Mouse (Mus musculus): ENCODE results near the gene Ulk3. TPM values are rescaled to one million over a fixed set of nuclear protein-coding genes. Genes with fewer than 3 reads are reported as not detected.

The Ulk3 gene
- total and polyA plus RNA-seq, 3 experiments, result 5.0 to 11.9 TPM; not detected in 1

GRCm38 (mm10) chr9:57560861-57561710 lies 28.2 kb upstream of the Ulk3 start, which contains the start of gene Scamp2:
TSS of gene Scamp2 (plus strand) at chr9:57560943.
- peaks cover 2 to 28% of the 10 kb centered on the region in 2 experiments for H3K4me1 ChIP-seq (ENCODE audit: control insufficient read depth in 1 of 2, insufficient read depth in 2 of 2, low read length in 2 of 2)
- DNase-seq (ENCODE audit: low read depth, low spot score), result peak; percentile 97
- H3K79me2 ChIP-seq (ENCODE audit: control insufficient read depth, insufficient read depth, low read length, poor library complexity), result peaks cover 24% of the 10 kb centered on the region
- H3K4me3 ChIP-seq (ENCODE audit: control insufficient read depth in 1 of 2, insufficient read depth in 1 of 2, low read depth in 2 of 2, low read length in 2 of 2), result peak within 1 kb of the TSS; percentile 97 to 99
- peak within 1 kb of the TSS; percentile 89 for H3K27ac ChIP-seq (ENCODE audit: control insufficient read depth, low read depth, low read length)
- no peaks in the 10 kb centered on the region for H3K27me3 ChIP-seq (ENCODE audit: control insufficient read depth in 1 of 2, insufficient read depth in 2 of 2, low read length in 2 of 2)
- peak within 1 kb of the TSS; percentile 98 for H3K9ac ChIP-seq (ENCODE audit: control insufficient read depth, low read depth, low read length, poor library complexity, severe bottlenecking)
- peaks cover 2 to 22% of the 10 kb centered on the region in 2 experiments for H3K36me3 ChIP-seq (ENCODE audit: control insufficient read depth in 1 of 2, insufficient read depth in 2 of 2, low read length in 2 of 2)
- no peaks in the 10 kb centered on the region for H3K9me3 ChIP-seq (replicated peaks; ENCODE audit: insufficient read depth, low read length)
- TF ChIP-seq TCF12 (IDR thresholded peaks at IDR 0.05; ENCODE audit: low read depth, low read length) (peak; percentile 10; the same call in 1 of the 2 replicates), RCOR1 (IDR thresholded peaks at IDR 0.05; ENCODE audit: low read depth, low read length) (no peak), MEF2A (IDR thresholded peaks at IDR 0.05; ENCODE audit: extremely low read depth, insufficient replicate concordance, low read depth, low read length, poor library complexity, severe bottlenecking) (no peak), SMC3 (IDR thresholded peaks at IDR 0.05; ENCODE audit: low read depth, low read length) (no peak), E2F4 (IDR thresholded peaks at IDR 0.05; ENCODE audit: borderline replicate concordance, low read depth, low read length) (0 out of 2 replicates have a peak, but pooled peaks have one; percentile 49), SIN3A (IDR thresholded peaks at IDR 0.05; ENCODE audit: low read length) (peak; percentile 71), ZNF384 (IDR thresholded peaks at IDR 0.05; ENCODE audit: low read depth, low read length) (no peak), NELFE (IDR thresholded peaks at IDR 0.05; ENCODE audit: low read depth, low read length) (peak; percentile 91), USF1 (IDR thresholded peaks at IDR 0.05; ENCODE audit: low read depth, low read length) (peak; percentile 23; the same call in 1 of the 2 replicates), ZKSCAN1 (IDR thresholded peaks at IDR 0.05; ENCODE audit: low read depth, low read length) (no peak), TBP (IDR thresholded peaks at IDR 0.05; ENCODE audit: low read depth, low read length) (peak; percentile 60; the same call in 1 of the 2 replicates), GATA1 (IDR thresholded peaks at IDR 0.05; ENCODE audit: low read depth, low read length) (peak; percentile 53; the same call in 1 of the 2 replicates), MAZ (IDR thresholded peaks at IDR 0.05; ENCODE audit: low read depth, low read length) (no peak), MAFK (IDR thresholded peaks at IDR 0.05; ENCODE audit: borderline replicate concordance, low read depth, low read length) (no peak), CHD1 (IDR thresholded peaks at IDR 0.05; ENCODE audit: low read depth, low read length) (0 out of 2 replicates have a peak, but pooled peaks have one; percentile 34), ZMIZ1 (IDR thresholded peaks at IDR 0.05; ENCODE audit: low read depth, low read length) (peak; percentile 84; the same call in 1 of the 2 replicates), MYB (IDR thresholded peaks at IDR 0.05; ENCODE audit: low read depth, low read length) (0 out of 2 replicates have a peak, but pooled peaks have one; percentile 27), BHLHE40 (IDR thresholded peaks at IDR 0.05; ENCODE audit: borderline replicate concordance, low read depth, low read length) (no peak), POLR2AphosphoS2 (IDR thresholded peaks at IDR 0.05; ENCODE audit: low read length) (peak; percentile 89), MYC (IDR thresholded peaks at IDR 0.05; ENCODE audit: low read depth, low read length) (no peak; the same call in 1 of the 2 replicates), ELF1 (IDR thresholded peaks at IDR 0.05; ENCODE audit: low read depth, low read length) (peak; percentile 96), USF2 (IDR thresholded peaks at IDR 0.05; ENCODE audit: borderline replicate concordance in 1 of 2, insufficient read depth in 1 of 2, low read depth in 1 of 2, low read length in 2 of 2) (no peak), JUND (IDR thresholded peaks at IDR 0.05; ENCODE audit: low read depth, low read length) (no peak), RAD21 (IDR thresholded peaks at IDR 0.05; ENCODE audit: low read depth, low read length) (no peak), CTCF (IDR thresholded peaks at IDR 0.05 in 2 of 3, conservative IDR thresholded peaks at IDR 0.05 in 1 of 3; ENCODE audit: control insufficient read depth in 1 of 3, insufficient read depth in 1 of 3, low read depth in 2 of 3, low read length in 3 of 3, poor library complexity in 1 of 3, severe bottlenecking in 1 of 3) (0 out of 6 replicates have a peak, but pooled peaks of 1 of the 3 experiments have one; percentile 1), EP300 (IDR thresholded peaks at IDR 0.05; ENCODE audit: low read depth in 1 of 2, low read length in 2 of 2) (0 out of 4 replicates have a peak, but pooled peaks of 1 of the 2 experiments have one; percentile 2), MXI1 (IDR thresholded peaks at IDR 0.05; ENCODE audit: low read depth, low read length) (peak; percentile 72), CHD2 (IDR thresholded peaks at IDR 0.05; ENCODE audit: low read length) (no peak), TAL1 (IDR thresholded peaks at IDR 0.05; ENCODE audit: low read length) (no peak), ETS1 (IDR thresholded peaks at IDR 0.05; ENCODE audit: low read depth, low read length) (0 out of 2 replicates have a peak, but pooled peaks have one; percentile 29), POLR2A (IDR thresholded peaks at IDR 0.05; ENCODE audit: control insufficient read depth in 1 of 2, insufficient read depth in 1 of 2, low read depth in 1 of 2, low read length in 2 of 2, poor library complexity in 1 of 2) (peak; percentile 52 to 91; a peak in 3 of 4 replicates), UBTF (IDR thresholded peaks at IDR 0.05; ENCODE audit: borderline replicate concordance, insufficient read depth, low read depth, low read length) (no peak), POLR2AphosphoS5 (IDR thresholded peaks at IDR 0.05; ENCODE audit: borderline replicate concordance, low read depth, low read length) (no peak), ZC3H11A (IDR thresholded peaks at IDR 0.05; ENCODE audit: low read depth, low read length) (no peak)
